Mouse (Mus musculus) thymus, adult 2 months (tissue): ENCODE data around the gene Slc38a3. TPM values are rescaled to one million over a fixed set of nuclear protein-coding genes. Genes with fewer than 3 reads are reported as not detected.
A peak's percentile ranks its signal among the peaks of the same experiment; 100 is the strongest.

Source experiments
- DNase-seq: peaks from one replicate; pipeline ENCODE4 v3.0.0; 2021
- H3K27ac ChIP-seq: fragments of 200-500 bp; 2 replicates; pipeline ENCODE4 v1.5.1; 2012; ENCODE audit warnings: low read length, control low read depth; ENCODE audit not compliant: control insufficient read depth, insufficient read depth
- H3K27me3 ChIP-seq: fragments of 200-500 bp; 2 replicates; pipeline ENCODE4 v1.6.1; 2012; ENCODE audit warnings: mild to moderate bottlenecking, low read length, moderate library complexity, mixed read lengths; ENCODE audit not compliant: control insufficient read depth, insufficient read depth
- H3K36me3 ChIP-seq: fragments of 200-500 bp; 2 replicates; pipeline ENCODE4 v1.6.1; 2012; ENCODE audit warnings: mild to moderate bottlenecking, low read length, moderate library complexity; ENCODE audit not compliant: control insufficient read depth, insufficient read depth
- H3K4me1 ChIP-seq: fragments of 200-500 bp; replicated peaks from 2 replicates; pipeline ENCODE4 v1.6.1; 2012; ENCODE audit warnings: low read length; ENCODE audit not compliant: control insufficient read depth, insufficient read depth
- H3K4me3 ChIP-seq: fragments of 200-500 bp; 2 replicates; pipeline ENCODE4 v1.5.1; 2012; ENCODE audit warnings: mild to moderate bottlenecking, low read length, control low read depth, moderate library complexity; ENCODE audit not compliant: control insufficient read depth, insufficient read depth
- CTCF ChIP-seq: fragments of 200-500 bp; IDR thresholded peaks from 2 replicates; pipeline ENCODE4 v1.5.1; 2012; ENCODE audit warnings: mild to moderate bottlenecking, control low read depth, low read length, moderate library complexity, borderline replicate concordance; ENCODE audit not compliant: control insufficient read depth, poor library complexity, insufficient read depth; ENCODE audit errors: extremely low read depth
- POLR2A ChIP-seq: fragments of 200-500 bp; IDR thresholded peaks from 2 replicates; pipeline ENCODE4 v1.6.1; 2012; ENCODE audit warnings: mild to moderate bottlenecking, low read length, control low read depth, moderate library complexity; ENCODE audit not compliant: control insufficient read depth, poor library complexity, insufficient read depth; ENCODE audit errors: extremely low read depth
- WGBS: fragments of 180-500 bp; shearing (Covaris S2); methylation state at CpG from one replicate; pipeline ENCODE4 v1.1.7; 2018; 5-methylcytosine and 5-hydroxymethylcytosine counted together
- polyA plus RNA-seq: library from polyadenylated mRNA; depleted of rRNA; stranded (reverse); fragments of >200 nt; gene quantifications from 2 replicates; pipeline ENCODE4 v1.2.3, GENCODE M21; 2012; rRNA removed

Gene Slc38a3
- 9.1 and 11.2 TPM in 2 replicates for polyA plus RNA-seq

- no peaks in the 10 kb centered on the region for H3K36me3 ChIP-seq
- no peak within 1 kb of the TSS for H3K27ac ChIP-seq
- H3K27me3 ChIP-seq = peaks cover 13% of the 10 kb centered on the region
- TF ChIP-seq POLR2A = no peak
- no peak for TF ChIP-seq CTCF
- H3K4me1 ChIP-seq = peaks cover 10% of the 10 kb centered on the region
- WGBS = 92% methylated on average over 9 of the region's 9 CpGs
- no peak within 1 kb of the TSS for H3K4me3 ChIP-seq
- no peak for DNase-seq
These were observed at the start of gene Slc38a3 for GRCm38 (mm10) chr9:107669480-107669945. Gene Slc38a3, minus strand, starts transcription at chr9:107669530.

- no peak for DNase-seq
- Histone ChIP-seq H3K27ac (no peak overlapping the region), H3K4me3 (no peak overlapping the region), H3K27me3 (no peaks in the 10 kb centered on the region), H3K4me1 (peaks cover 15% of the 10 kb centered on the region), H3K36me3 (no peaks in the 10 kb centered on the region)
- 95% methylated on average over 6 of the region's 6 CpGs for WGBS
- TF ChIP-seq POLR2A (no peak), CTCF (no peak)
These were observed 47.6 kb upstream of the Slc38a3 start for GRCm38 (mm10) chr9:107716951-107717350.

GRCm38 (mm10) chr9:107715632-107716031, 46.3 kb upstream of the Slc38a3 start:
- Histone ChIP-seq H3K36me3 (no peaks in the 10 kb centered on the region), H3K4me1 (peaks cover 15% of the 10 kb centered on the region), H3K27ac (no peak overlapping the region), H3K27me3 (no peaks in the 10 kb centered on the region), H3K4me3 (no peak overlapping the region)
- WGBS = 89% methylated on average over 2 of the region's 2 CpGs
- TF ChIP-seq CTCF (no peak), POLR2A (no peak)
- DNase-seq = no peak

DNA sequence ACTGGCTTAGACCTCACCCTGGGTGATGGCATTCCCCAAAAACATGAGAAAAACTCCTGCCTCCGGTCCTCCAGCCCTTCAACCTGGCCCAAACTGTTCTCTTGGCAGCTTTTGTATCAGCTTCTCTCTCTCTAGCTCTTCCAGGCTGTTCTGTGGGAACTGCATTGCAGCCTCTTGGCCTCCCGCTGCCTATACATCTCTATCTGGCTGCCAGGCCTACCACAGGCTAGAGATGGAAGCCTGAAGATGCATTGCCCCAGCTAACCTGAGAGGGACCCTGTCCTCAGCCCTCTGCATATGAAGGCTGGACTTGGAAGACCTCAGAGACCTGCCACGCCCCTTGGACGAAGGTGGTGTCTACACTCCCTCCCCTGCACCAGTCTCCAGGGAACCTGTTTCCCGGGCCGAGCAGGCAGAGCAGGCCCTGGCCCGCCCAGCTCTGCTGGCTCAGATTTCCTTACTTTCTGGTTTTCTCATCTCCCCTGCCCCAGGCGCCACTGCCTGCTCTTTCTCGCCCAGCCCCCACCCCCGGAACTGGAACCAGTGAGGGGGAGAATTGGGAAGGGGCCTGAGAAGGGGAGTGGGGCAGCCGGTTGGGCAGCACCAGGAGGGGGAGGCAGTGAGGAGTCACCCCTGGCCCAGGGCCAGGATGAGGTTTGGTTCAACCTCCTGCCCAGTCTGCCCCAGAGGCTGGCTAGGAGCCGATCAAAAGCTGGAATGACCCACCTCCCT, 45.1 kb upstream of the Slc38a3 start:
- 65% methylated on average over 12 of the region's 12 CpGs for WGBS
- DNase-seq = no peak
- Histone ChIP-seq H3K36me3 (no peaks in the 10 kb centered on the region), H3K4me3 (no peak overlapping the region), H3K4me1 (peaks cover 13% of the 10 kb centered on the region), H3K27me3 (no peaks in the 10 kb centered on the region), H3K27ac (no peak overlapping the region)
- TF ChIP-seq CTCF (no peak), POLR2A (no peak)

DNA sequence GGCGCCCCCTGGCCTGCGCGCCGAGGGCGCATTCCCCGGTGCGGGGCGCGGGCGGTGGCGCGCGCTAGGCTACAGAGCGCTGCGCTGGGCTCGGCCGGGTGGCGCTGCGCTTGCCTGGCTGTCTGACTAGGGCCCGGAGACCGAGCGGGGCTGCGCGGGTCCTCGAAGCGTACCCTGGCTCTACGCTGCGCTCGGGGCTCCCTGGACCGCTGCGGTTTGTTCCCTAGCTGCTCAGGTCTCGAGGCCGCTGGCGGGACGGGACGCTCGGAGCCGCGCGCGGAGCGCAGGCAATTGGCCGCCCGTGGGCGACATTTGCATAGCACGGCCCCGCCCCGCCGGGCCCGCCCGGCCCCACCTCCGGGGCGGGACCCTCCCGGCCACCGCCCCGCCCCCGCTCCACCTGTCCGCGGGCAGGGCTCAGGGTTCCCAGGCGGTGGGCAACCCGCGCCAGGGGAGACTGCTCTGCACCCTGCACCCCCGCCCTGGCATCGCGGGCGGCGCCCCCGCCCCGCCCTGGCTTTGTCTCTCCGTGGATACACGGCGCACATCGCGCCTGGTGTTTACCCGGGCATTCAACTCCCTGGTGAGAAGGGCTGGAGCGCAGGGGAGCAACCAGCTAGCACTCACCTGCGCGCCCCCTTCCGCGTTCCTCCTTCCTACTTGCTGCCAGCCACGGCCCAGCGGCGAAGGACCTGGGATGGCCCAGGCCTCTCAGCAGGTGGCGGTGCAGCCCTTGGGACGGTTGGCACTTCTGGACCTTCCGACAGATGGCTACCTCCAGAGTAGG, 40.6 kb upstream of the Slc38a3 start, which contains the start of gene Sema3f:
Sema3f (minus strand) TSS at position 779 of the 787 bp plus-strand sequence.
- Histone ChIP-seq H3K27ac (no peak within 1 kb of the TSS), H3K27me3 (peaks cover 11% of the 10 kb centered on the region), H3K36me3 (no peaks in the 10 kb centered on the region), H3K4me3 (peak within 1 kb of the TSS; percentile 58), H3K4me1 (peaks cover 28% of the 10 kb centered on the region)
- WGBS = 2% methylated on average over 86 of the region's 86 CpGs
- peak; percentile 83 for DNase-seq
- TF ChIP-seq CTCF (peak; percentile 53; the same call in 1 of the 2 replicates), POLR2A (peak; percentile 46)

GRCm38 (mm10) chr9:107709096-107709696, 39.9 kb upstream of the Slc38a3 start:
- DNase-seq = no peak
- Histone ChIP-seq H3K4me1 (peaks cover 28% of the 10 kb centered on the region), H3K4me3 (peak overlapping the region; percentile 58), H3K27me3 (peaks cover 11% of the 10 kb centered on the region), H3K36me3 (no peaks in the 10 kb centered on the region), H3K27ac (no peak overlapping the region)
- 1% methylated on average over 54 of the region's 55 CpGs for WGBS
- TF ChIP-seq POLR2A (no peak), CTCF (no peak)
